Mouse (Mus musculus): ENCODE data around the gene Dand5. TPM values are rescaled to one million over a fixed set of nuclear protein-coding genes. Genes with fewer than 3 reads are reported as not detected.

The Dand5 gene
- 1 to 10 TPM; 4.7 to 5.6 (median 5.4) TPM for polyA plus RNA-seq (2017; shearing (Covaris generic))

DNA sequence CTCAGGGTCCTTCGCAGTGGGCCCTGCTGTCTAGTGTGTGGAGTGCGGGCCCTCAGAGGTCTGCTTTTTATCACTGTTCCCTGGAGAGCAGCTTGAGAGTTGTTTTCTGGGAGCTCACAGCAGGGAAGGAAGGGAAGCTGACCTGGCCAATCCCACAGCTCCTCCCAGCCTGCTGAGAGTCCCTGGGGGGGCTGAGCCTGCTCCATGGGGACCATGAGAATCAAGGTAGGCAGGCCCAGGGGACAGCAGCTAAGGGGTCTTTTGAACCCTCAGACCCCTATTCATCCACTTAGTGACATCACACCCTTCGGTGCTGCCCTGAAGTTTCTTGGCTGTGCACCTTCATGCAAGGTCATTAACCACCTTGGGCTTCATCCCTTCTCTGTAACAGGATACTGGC, at the start of gene Dand5:
TSS of gene Dand5 (minus strand) at position 101 of the 400 bp plus-strand sequence.
- ATAC-seq: no peak

DNA sequence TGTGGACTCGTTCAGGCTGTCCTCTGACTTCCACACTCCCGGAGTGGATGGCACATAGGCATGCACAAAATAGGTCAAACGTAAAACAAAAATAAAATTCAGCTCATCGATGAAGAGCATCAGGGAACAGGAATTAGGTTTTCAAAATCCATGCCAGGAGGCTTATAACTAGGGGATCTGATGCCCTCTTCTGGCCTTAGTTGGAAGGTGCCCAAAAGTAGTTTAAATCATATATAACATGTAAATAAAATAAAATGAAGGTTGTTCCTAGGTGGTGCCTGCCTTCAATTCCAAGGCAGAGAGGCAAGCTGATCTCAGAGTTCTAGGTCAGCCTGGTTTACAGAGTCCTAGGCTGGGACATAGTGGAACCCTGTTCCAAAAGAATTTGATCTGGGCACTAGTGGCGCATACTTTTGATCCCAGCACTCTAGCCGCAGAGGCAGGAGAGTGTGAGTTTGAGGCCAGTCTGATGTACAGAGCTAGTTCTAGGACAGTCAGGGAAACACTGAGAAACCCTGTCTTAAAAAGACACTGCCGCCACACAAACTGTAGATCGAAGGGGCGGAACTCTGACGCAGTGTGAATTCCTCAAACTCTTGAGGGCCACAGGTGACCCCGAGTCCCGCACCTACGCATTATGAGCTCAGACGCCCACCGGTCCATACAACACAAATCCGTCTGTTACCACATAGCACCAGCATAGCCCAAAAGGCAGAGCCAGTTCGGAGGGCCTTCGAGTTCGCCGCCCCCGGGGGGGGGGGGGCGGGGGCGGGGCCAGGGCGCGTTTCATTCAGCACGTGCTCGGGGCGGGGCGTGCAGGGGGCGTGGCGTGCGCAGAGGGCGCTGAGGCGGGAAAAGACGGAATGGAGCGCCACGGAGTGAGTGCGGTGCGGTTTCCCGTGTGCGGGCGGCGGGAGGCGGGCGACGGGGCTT, 49.0 kb upstream of the Dand5 start, which contains the start of gene Syce2:
TSS of gene Syce2 (plus strand) at position 736 of the 933 bp plus-strand sequence.
- ATAC-seq: peak; percentile 79

DNA sequence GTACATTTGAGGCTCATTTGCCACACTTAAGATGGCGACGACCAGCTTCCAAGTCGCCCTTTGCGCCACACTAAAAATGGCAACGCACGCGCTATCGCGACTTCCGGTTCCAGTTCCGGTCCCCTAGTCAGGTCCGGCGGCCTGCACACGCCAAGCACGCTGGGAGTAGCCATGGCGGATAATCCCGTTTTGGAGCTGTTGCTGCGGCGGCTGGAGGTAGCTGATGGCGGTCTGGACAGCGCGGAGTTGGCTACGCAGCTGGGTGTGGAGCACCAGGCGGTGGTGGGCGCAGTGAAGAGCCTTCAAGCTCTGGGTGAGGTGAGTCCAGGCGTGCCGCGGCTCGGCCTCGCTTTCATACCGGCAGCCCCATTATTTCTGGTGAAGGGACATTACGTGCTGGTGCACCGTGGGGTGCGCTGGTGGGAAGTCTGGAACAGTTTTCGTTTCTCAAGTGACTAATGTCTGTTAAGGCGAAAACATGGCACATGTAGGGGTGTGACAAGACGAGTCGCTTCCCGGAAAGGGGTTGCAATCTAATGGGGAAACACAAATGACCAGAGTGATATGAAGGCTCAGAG, 34.3 kb upstream of the Dand5 start, which contains the start of gene Farsa:
TSS of gene Farsa (plus strand) at position 126 of the 578 bp plus-strand sequence.
- peak; percentile 97 for ATAC-seq

DNA sequence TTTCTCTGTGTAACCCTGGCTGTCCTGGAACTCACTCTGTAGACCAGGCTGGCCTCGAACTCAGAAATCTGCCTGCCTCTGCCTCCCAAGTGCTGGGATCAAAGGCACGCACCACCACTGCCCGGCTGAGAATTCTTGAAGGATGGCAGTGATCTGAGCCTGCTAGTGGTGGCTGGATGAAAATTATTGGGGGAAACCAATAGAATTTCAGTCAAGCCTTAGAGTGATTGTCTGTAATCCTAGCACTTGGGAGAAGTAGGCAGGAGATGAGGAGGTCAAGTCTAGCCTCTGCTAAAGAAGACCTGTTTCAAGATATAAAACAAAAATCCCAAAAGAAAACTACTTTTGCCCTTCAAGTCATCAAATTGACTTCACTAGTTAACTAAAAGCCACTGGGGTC, 33.8 kb upstream of the Dand5 start:
- no peak for ATAC-seq

DNA sequence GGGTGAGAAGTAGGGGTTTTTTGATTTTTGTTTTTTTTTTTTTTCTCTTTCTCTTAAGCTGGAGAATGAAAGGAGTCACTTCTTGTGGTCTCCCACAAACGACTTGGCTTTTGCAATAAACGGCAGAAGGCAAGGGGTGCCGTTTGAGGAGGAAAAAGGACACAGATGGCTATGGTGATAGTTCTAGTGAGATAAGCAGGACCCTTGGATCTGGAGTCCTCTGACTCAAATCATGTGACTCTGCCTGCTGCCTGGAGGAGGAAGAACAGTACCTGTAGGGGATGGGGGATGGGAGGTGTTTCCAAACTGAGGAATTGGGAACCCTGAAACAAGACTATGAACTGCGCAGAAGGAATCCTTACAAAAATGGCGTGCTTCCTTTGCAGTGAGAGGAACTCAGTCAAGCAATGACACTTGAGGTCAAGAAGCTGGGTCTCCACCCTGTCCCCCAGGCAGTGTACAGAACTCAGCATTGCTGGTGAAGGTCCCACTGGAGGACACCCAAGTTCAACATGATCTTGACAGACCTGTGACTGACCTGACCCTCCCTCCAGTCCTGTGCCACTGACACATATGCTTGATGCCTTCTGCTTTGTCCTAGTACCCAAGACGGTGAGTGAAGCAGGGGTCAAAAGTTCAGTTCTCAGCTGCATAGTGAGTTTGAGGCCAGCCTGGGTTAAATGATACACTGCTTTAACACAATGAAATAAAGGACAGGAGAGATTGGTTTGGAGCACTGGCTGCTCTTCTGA, 25.2 kb upstream of the Dand5 start:
- no peak for ATAC-seq

DNA sequence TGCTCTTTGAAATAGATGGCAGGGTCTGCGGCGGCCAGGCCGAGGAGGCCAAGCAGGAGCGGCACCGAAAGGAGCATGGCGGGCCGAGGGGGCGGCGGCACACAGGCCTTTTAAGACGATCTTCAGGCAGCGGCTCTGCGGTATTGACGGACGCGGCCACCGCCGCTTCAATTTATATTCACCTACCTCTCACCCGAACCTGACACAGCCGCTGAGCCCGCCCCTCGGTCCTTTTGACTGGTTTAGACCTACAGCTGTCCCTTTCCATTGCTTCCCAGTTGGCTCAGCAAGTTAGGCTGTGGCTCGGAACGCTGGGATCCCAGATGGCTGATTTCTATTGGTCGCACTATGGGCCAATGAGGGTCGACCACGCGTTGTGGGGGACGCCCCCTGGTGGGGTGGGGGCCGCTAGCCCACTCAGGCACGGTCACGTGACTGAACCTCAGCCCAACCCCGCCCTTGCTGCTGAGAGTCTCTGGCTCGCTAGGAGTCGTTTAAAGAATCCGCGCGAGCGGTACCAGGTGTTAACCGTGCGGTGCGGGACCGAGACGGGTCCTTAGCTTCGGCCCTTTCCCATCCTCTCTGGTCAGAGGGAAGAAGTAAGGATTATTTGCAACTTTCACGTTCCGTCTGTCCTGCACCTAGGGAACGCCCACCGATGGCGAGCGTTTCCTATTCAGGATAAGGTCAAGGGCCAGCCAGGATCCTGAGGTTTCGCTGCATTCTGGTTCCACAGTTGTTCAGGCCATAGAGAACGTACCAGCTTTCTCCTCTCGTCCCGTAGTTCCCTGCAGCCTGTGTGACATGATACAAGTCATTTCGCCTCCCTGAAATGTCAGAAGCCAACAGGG, 24.3 kb upstream of the Dand5 start, which contains the start of gene Calr:
TSS of gene Calr (minus strand) at position 213 of the 851 bp plus-strand sequence.
- ATAC-seq: peak; percentile 98

DNA sequence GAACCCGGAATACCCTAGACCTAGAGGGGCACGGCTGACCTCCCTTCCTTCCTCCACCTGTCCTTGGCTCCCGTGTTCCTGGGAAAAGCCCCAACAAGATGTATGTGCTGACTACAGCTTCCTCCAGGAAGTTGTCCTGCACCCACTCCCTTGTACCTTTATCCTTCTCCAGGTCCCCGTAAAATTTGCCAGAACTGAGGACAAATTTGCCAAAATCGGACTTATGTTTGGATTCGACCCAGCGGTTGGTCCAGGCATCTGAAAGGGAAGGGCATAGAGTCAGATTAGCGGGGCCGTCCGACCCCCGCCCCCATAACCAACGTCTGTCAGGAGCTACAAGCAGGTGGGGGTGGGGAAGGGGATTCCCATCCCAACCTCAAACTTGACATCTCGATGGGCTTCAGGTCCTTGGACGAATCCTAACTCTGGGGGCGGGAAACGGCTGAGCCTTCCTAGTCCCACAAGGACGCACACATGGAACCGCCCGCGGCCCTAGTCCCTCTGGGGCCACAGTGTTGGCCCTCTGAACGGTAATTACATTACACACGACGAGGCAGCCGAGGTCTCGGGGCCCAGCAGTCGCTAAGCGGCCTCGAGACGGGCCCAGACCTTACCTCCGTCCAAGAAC, 23.6 kb upstream of the Dand5 start:
- peak; percentile 3 for ATAC-seq

DNA sequence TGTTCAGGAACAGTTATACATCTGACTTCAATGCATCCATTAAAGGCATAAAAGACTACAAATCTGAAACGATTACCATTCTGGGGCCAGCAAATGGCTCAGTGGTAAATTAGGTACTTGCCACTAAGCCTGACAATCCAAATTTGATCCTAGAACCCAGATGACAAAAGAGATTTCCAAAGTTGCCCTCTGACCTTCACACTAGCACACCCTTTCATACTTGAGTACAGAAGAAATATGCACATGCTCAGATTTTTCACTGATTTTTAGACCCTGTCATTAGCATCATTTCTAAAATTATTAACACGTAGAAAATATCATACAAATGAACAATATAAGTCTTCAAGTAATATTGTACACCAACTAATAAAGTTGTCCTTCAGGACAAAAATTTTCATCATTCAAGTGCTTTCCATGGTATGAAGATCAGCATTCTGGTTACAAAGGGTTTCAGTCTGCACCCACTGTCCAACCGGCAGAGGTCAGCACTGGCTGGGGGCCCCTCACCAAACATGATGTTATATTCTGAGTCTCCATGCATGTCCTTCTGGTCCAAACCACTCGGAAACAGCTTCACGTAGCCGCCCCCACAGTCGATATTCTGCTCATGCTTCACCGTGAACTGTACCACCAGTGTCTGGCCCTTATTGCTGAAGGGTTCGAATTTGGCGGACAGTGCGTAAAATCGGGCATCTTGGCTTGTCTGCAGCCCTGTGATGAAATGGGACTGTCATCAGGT, 22.9 kb upstream of the Dand5 start:
- ATAC-seq: no peak

DNA sequence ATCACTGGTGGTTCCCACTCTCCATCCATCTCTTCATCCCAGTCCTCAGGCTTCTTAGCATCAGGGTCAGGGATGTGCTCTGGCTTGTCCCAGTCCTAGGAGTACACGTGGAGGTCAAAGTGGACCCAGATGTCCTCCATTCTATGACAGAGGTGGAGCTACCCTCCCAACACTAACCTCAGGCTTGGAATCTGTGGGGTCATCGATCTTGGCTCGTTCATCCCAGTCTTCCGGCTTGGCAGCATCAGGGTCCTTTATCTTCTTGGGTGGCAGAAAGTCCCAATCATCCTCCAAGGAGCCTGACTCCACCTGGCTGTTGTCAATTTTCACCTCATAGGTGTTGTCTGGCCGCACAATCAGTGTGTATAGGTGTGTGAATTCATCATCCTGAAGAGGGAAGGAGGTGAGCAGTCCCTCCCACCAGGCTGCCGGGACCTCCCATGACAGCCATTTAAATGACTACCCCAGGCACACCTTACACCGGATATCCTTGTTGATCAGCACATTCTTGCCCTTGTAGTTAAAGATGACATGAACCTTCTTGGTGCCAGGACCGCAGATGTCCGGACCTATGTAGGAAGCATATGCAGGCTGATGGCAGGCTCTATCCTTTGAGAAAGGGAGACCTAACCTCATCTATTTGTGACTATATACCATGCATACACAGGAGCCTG, 21.9 kb upstream of the Dand5 start:
- ATAC-seq: no peak

DNA sequence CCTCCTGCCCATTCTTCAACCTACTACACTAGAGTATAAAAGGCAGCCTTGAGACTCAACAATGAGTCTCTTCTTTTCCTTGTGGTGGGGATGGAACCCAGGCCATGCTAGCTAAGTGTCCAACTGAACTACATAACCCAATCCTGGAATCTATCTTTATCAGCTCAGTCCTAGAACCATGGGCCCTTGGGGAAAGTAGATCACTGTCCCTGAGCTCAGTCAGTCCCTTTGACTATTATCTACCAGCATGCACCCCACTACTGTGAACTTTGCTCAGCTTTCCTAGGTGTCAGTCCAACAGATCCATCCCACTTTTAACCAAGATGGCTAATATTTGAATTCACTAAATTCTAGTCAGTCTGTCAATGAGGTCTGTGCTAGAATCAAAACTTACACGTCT, 18.9 kb upstream of the Dand5 start:
- ATAC-seq: no peak

DNA sequence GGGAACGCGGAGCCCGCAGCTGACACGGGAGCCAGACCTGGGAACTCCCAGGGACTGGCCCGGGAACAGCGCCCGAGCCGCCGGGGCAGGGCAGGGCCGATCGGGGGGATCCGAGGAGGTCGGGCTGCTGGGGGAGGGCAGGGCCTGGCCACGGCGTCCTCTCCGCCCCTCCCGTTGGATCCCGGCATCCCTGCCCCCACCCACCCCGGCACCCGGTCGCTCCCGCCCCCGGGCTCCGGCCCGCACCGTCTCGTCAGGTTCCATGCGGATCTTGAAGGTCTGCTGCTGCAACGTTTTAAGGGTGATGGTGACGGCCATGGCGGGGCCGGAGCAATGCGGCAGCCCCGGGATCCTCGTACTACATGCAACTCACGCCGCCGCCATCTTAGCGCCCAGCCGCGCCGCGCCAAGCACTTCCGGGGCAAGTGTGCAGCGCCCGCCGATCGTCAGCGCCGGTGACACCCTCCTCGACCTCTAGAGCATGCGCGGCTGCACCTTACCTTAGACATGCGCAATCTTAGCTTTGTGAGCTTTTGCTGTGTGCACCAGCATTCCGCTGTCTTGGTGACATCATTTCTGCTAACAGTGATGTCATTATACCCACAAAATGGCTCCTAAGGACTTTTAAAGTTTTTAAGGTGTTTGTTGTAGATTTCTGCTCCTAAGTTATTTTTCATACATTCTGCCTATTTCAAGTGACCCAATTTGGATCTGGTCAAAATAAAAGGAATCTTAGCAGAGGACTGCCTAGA, 17.8 kb upstream of the Dand5 start, which contains the start of gene Rad23a:
TSS of gene Rad23a (minus strand) at position 418 of the 752 bp plus-strand sequence.
- peak; percentile 97 for ATAC-seq

DNA sequence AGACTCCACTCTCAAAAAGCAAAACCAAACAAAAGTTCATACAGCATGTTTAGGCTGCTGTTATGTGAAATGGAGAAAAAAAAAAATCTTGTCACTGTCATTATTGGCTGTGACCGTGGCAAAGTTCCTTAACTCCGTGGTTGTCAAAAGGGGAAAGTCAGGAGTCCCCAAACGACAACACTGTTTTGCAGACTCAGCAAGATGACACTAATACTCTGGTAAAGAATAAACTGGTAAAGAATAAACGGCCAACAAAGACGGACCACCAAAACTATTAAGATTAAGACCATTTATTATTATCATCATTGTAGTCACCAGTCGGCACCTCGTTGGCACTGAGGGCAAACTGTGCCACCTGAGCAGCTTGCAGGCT, 17.2 kb upstream of the Dand5 start:
- no peak for ATAC-seq

DNA sequence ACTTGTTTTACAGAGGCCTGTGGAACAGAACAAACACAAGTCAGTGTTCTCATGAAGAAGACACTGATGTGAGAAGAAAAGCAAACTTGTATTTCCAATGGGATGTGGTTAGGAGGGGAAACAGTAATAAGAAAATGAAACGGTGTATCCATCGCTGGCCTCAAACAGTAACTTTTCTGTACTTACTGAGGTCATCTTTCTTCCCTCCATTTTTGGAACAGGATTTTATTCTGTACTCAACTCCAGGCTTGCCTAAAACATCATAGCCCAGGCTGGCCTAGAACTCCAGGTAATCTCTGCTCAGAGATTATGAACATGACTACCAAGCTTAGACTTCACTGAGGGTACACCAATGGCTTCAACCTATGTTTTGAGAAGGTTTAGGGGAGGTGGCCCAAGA, 16.8 kb upstream of the Dand5 start:
- no peak for ATAC-seq

DNA sequence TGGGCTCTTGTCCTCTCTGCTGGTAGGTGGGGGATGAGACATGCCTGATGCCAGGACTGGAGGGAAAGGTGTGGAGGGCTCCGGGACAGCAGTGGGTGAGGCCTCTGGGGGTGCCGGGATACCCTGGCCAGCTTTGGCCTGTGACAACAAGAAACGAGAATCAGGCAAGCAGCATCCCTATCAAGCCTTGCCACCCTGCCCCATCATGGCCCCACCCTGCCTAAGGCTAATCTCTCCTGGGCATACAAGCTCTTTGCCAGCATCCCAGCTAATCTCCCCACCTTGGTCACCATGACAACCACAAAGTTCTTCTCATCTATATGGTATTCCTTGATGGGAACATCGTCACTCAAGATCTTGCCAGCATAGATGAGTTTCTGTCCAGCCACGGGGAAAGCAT, 15.9 kb upstream of the Dand5 start:
- no peak for ATAC-seq

DNA sequence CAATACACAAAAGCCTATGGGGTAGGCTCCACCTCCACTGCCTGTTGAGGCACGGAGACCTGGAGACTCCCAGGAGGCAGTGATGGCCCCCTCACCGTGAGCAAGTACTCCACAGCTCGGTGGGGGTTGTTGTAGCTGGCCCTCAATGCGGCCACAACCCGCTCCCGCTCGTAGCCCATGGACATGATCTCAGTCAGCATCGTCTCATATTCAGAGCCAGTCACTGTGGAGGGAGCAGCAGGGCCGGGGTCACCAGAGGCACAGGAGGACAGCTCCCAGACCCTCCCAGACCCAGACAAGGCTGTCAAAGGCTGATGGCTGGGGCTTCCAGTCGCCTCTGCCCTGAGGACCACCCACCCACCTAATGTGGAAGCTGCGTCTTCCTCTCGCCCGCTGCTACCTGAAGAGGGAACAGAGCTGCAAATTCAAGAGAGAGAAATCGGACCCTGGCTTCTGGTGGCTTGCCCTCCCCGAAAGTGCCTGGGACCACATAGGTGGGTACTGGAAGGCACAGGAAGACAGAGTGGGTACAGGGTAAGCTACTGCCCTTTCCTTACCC, 15.4 kb upstream of the Dand5 start:
- no peak for ATAC-seq

DNA sequence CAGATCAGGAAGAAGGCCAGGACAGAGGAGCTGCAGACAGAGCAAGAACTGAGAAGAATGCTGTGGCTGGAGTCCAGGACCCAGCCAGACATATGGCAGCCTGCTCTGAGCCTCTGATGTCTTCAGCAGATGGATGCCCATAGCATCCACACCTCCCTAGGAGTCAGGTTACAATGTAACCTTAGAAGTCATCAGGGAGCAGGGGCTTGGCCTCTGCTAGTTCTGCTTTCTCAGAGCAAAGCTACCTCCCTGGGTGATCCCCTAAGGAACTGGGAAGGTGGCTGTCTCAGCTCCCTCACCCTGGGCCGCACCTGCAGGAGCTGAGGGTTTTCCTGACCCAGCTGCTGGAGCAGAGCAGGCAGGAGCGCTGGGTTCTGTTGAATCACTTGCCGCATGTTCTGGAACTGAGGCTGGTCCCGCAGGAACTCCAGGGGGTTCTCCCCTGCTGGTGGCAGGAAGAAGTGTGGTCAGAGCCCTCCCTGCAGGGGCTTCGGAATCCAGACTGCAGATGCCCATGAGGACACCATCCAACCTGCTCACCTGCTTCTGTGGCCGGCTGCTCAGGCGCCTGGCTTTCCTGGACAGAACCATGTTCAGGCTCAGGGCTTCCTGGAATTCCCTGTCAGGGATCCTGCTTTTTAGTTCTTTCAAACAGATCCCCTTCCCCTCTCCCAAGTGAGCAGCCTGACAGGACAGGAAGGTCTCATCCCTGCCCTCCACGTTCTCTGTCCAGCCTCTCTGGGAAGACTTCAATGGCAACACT, 14.7 kb upstream of the Dand5 start:
- ATAC-seq: no peak

DNA sequence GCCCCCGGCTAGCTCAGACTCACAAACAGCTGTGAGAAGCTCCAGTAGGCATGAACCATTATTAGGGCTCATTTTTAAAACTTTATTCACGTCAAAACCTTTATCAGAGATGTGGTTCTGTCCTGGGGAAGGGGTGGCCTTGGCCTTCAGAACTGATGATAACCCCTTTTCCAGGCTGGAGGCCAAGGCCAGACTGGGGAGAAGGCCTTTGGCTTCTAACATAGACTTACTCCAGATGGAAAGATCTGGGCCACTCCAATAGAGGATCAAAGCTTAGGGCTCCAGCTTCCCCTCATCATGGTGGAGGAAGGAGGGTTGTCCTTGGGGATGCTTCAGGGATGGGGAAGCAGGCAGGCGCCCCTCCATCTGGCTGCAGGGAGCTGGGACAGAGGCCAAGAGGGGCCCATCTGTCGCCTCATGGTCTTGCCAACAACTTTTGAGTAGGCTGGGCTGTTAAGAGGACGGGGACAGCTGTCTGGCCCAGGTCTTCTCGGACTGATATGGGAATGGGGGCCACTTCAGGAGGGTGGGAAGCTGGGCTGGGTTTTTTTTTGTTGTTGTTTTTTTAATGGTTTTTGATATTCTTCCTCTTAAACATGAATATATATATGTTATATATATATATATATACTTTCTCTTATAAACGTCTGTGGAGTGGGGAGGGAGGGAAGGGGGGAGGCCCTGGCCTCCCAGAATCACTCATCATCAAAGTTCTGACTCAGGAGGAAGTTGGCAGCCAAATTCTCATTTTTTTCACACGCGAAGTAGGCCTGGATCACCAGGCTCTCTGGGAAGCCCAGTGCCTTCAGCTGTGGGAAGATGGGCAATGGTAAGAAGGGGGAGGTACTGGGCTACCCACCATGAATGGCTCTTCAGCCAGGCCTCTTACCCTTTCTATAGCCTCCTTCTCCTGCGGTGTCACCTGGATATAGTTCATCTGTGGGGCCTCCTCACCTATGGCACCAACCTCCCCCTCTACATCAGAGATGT, 12.5 kb upstream of the Dand5 start:
- no peak for ATAC-seq

All from inflammation-experienced regulatory T-cells, adult 6 months (primary cell).